Mouse (Mus musculus) NIH3T3 (cell line): Measurements from ENCODE around the gene Ttc23.
A peak's percentile ranks its signal among the peaks of the same experiment; 100 is the strongest.

ENCODE experiments used
- DNase-seq: peaks from one replicate; pipeline ENCODE4 v3.0.0-alpha.2; 2012; ENCODE audit warnings: low read depth

Ttc23 gene

DNA sequence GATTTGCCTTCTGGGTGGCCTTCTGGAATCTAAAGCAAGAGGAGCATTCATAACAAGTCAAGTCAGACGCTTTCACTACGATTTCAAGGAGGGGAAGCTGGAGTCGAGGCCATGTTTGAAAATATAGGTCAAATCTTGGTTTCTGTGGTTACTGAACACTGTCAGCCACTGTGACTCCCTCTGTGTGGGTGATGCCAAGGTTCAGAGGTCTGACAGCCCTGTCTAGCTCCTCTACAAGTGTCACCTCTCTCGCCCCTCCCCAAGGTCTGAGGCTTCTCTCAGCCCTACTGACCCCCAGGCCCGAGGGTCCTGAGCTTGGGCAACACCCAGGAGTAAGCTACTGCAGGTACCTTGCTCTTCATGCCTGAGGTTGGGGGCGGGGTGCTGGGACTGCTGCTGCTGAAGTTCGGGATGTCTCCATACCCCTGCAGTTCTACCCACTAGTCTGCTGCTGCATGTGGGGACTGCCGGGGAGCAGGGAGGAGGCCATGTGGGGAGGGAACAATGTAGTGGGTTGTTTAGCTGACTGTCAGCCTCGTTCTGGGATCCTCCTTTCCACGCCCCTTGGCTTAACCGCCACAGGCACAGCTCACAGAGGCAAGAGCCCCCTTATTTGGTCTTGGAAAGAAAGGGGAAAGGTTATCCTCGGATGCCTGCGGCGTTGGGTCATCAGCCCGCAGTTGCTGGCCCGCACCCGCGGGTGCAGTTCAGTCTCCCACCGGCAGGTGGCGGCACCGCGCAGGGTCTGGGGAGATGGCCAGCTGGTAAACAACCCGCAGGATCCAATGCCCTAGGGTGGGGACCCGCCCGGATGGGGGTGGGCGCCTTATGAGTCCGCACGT is 156.0 kb downstream of the Ttc23 start:
- DNase-seq, result peak; percentile 27

DNA sequence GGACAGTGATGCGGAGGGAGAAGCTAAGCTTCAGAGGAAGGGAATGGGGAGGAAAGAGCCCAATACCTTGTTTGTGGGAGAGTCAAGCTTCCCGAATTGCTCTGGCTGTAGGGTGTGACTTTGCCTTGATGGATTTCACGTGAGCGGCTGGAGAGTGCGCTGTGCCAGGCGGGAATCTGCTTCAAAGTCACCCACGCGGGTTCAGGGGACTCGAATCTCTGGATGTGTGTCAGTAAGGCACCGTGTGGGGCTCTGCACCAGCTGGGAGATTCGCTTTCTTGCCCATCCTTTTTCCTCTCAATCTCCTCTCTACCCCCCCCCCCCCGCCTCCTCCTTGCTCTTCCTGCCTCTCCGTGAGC is 156.6 kb downstream of the Ttc23 start:
- no peak for DNase-seq
